Mouse (Mus musculus) erythroblast, embryonic 14.5 days (primary cell): Measurements from ENCODE around the gene Prkacb. TPM values are rescaled to one million over a fixed set of nuclear protein-coding genes. Genes with fewer than 3 reads are reported as not detected.
"Not testable (repeated sequence)": the region's sequence is repeated elsewhere in the genome, so short reads cannot be mapped to it uniquely, and the experiment has no call there.

ENCODE experiments used
- H3K27me3 ChIP-seq: 2 replicates; pipeline ENCODE4 v1.6.1; 2012; ENCODE audit warnings: inconsistent platforms; ENCODE audit not compliant: control insufficient read depth
- H3K36me3 ChIP-seq: 2 replicates; pipeline ENCODE4 v1.6.1; 2012; ENCODE audit warnings: mild to moderate bottlenecking, inconsistent platforms; ENCODE audit not compliant: control insufficient read depth
- H3K4me1 ChIP-seq: 2 replicates; pipeline ENCODE4 v1.6.1; 2012; ENCODE audit warnings: inconsistent platforms; ENCODE audit not compliant: control insufficient read depth
- H3K4me3 ChIP-seq: replicated peaks from 2 replicates; pipeline ENCODE3; 2012; ENCODE audit warnings: moderate library complexity, mild to moderate bottlenecking, inconsistent platforms
- H3K9me3 ChIP-seq: 2 replicates; pipeline ENCODE4 v1.6.1; 2012; ENCODE audit warnings: low read length, inconsistent platforms, mixed read lengths; ENCODE audit not compliant: control insufficient read depth
- GATA1 ChIP-seq: IDR thresholded peaks from 2 replicates; pipeline ENCODE4 v1.6.1; 2012; ENCODE audit warnings: low read length, inconsistent platforms, mixed read lengths
- TAL1 ChIP-seq: IDR thresholded peaks from 3 replicates; pipeline ENCODE4 v1.6.1; 2012; ENCODE audit warnings: low read length, inconsistent platforms, mixed read lengths
- polyA plus RNA-seq: library from polyadenylated mRNA; stranded (reverse); fragments of >175 nt; gene quantifications from 2 replicates; pipeline ENCODE4 v1.2.3, GENCODE M21; 2012

Gene Prkacb
- polyA plus RNA-seq, 1 experiment = 0.06 TPM

- Histone ChIP-seq H3K36me3 (no peaks in the 10 kb centered on the region; the same call in 1 of the 2 replicates), H3K27me3 (no peaks in the 10 kb centered on the region), H3K4me3 (no peak overlapping the region), H3K4me1 (peaks cover 53% of the 10 kb centered on the region), H3K9me3 (no peaks in the 10 kb centered on the region)
- TF ChIP-seq TAL1 (no peak), GATA1 (no peak)
Measured at GRCm38 (mm10) chr3:146766701-146767181, 46.0 kb downstream of the Prkacb start.

- H3K4me1 ChIP-seq = peaks cover 56% of the 10 kb centered on the region
- H3K4me3 ChIP-seq = no peak overlapping the region
- no peaks in the 10 kb centered on the region for H3K27me3 ChIP-seq
- no peak for TF ChIP-seq GATA1
- no peak for TF ChIP-seq TAL1
- H3K9me3 ChIP-seq = no peaks in the 10 kb centered on the region
- H3K36me3 ChIP-seq = no peaks in the 10 kb centered on the region; the same call in 1 of the 2 replicates
Measured at GRCm38 (mm10) chr3:146766071-146766605, 46.7 kb downstream of the Prkacb start.

GRCm38 (mm10) chr3:146764871-146765529 lies 47.8 kb downstream of the Prkacb start:
- Histone ChIP-seq H3K27me3 (no peaks in the 10 kb centered on the region), H3K36me3 (no peaks in the 10 kb centered on the region; the same call in 1 of the 2 replicates), H3K4me1 (peaks cover 52% of the 10 kb centered on the region), H3K9me3 (no peaks in the 10 kb centered on the region), H3K4me3 (no peak overlapping the region)
- no peak for TF ChIP-seq TAL1
- no peak for TF ChIP-seq GATA1

GRCm38 (mm10) chr3:146763054-146763453 lies 49.7 kb downstream of the Prkacb start:
- not testable (repeated sequence) for H3K9me3 ChIP-seq, H3K4me3 ChIP-seq
- H3K4me1 ChIP-seq = peaks cover 45% of the 10 kb centered on the region

GRCm38 (mm10) chr3:146761276-146761675 lies 51.5 kb downstream of the Prkacb start:
- TF ChIP-seq TAL1 (no peak), GATA1 (no peak)
- Histone ChIP-seq H3K36me3 (no peaks in the 10 kb centered on the region; the same call in 1 of the 2 replicates), H3K27me3 (no peaks in the 10 kb centered on the region), H3K4me3 (no peak overlapping the region), H3K4me1 (peaks cover 39% of the 10 kb centered on the region), H3K9me3 (no peaks in the 10 kb centered on the region)

More at GRCm38 (mm10) chr3:146763054-146763453, 49.7 kb downstream of the Prkacb start:
- H3K27me3 ChIP-seq, H3K36me3 ChIP-seq: not testable (repeated sequence)

- peaks cover 3% of the 10 kb centered on the region; the same call in 1 of the 2 replicates for H3K36me3 ChIP-seq
- H3K4me1 ChIP-seq = peaks cover 18% of the 10 kb centered on the region
- H3K4me3 ChIP-seq = no peak overlapping the region
- H3K9me3 ChIP-seq = no peaks in the 10 kb centered on the region
- TF ChIP-seq GATA1 (no peak), TAL1 (no peak)
- H3K27me3 ChIP-seq = no peaks in the 10 kb centered on the region
Measured at GRCm38 (mm10) chr3:146757970-146758960, 54.5 kb downstream of the Prkacb start.

GRCm38 (mm10) chr3:146754270-146754669 lies 58.5 kb downstream of the Prkacb start:
- H3K4me3 ChIP-seq = no peak overlapping the region
- H3K4me1 ChIP-seq = peaks cover 2% of the 10 kb centered on the region; the same call in 1 of the 2 replicates
- TF ChIP-seq TAL1 (no peak), GATA1 (no peak)
- H3K36me3 ChIP-seq = peaks cover 7% of the 10 kb centered on the region
- H3K27me3 ChIP-seq = no peaks in the 10 kb centered on the region
- H3K9me3 ChIP-seq = no peaks in the 10 kb centered on the region

GRCm38 (mm10) chr3:146741564-146742202 lies 71.1 kb downstream of the Prkacb start:
- TF ChIP-seq GATA1 = no peak
- TF ChIP-seq TAL1 = no peak
- no peak overlapping the region for H3K4me3 ChIP-seq
- no peaks in the 10 kb centered on the region for H3K9me3 ChIP-seq
- H3K4me1 ChIP-seq = peaks cover 7% of the 10 kb centered on the region
- no peaks in the 10 kb centered on the region for H3K27me3 ChIP-seq
- H3K36me3 ChIP-seq = peaks cover 19% of the 10 kb centered on the region
